Mouse (Mus musculus): ENCODE measurements at regions not wholly inside any gene's neighbourhood (a gene's known extent, or its start where the extent isn't known, plus 50 kb on each side); places are given as distances from the start of the nearest gene placed in this dataset.
"Not testable (repeated sequence)": the region's sequence is repeated elsewhere in the genome, so short reads cannot be mapped to it uniquely, and the experiment has no call there.

GRCm38 (mm10) chr12:21526906-21527305 lies 109.5 kb upstream of the Ywhaq start:
- DNase-seq (ENCODE audit: low spot score); H3K4me1 ChIP-seq (replicated peaks; ENCODE audit: control insufficient read depth, insufficient read depth, low read length): not testable (repeated sequence)
- WGBS, result 94% methylated on average over 2 of the region's 2 CpGs

GRCm38 (mm10) chr12:21525567-21525966 lies 108.1 kb upstream of the Ywhaq start:
- H3K4me1 ChIP-seq (replicated peaks; ENCODE audit: control insufficient read depth, insufficient read depth, low read length); H3K4me3 ChIP-seq (replicated peaks; ENCODE audit: low read length); H3K27ac ChIP-seq; H3K9ac ChIP-seq; ATAC-seq (ENCODE audit: low FRiP score); H3K9me3 ChIP-seq (ENCODE audit: control insufficient read depth, low read length); H3K36me3 ChIP-seq (replicated peaks; ENCODE audit: control insufficient read depth, insufficient read depth); H3K27me3 ChIP-seq (ENCODE audit: control insufficient read depth, insufficient read depth, low read length); DNase-seq (ENCODE audit: low spot score); H3K4me2 ChIP-seq (replicated peaks): not testable (repeated sequence)
- WGBS, result 32% methylated on average over 6 of the region's 6 CpGs

More at GRCm38 (mm10) chr12:21526906-21527305, 109.5 kb upstream of the Ywhaq start:
- not testable (repeated sequence) for H3K9me3 ChIP-seq (ENCODE audit: control insufficient read depth, low read length); H3K9ac ChIP-seq; ATAC-seq (ENCODE audit: low FRiP score); H3K27me3 ChIP-seq (ENCODE audit: control insufficient read depth, insufficient read depth, low read length); H3K4me3 ChIP-seq (replicated peaks; ENCODE audit: low read length); H3K27ac ChIP-seq; H3K36me3 ChIP-seq (replicated peaks; ENCODE audit: control insufficient read depth, insufficient read depth); H3K4me2 ChIP-seq (replicated peaks)

DNA sequence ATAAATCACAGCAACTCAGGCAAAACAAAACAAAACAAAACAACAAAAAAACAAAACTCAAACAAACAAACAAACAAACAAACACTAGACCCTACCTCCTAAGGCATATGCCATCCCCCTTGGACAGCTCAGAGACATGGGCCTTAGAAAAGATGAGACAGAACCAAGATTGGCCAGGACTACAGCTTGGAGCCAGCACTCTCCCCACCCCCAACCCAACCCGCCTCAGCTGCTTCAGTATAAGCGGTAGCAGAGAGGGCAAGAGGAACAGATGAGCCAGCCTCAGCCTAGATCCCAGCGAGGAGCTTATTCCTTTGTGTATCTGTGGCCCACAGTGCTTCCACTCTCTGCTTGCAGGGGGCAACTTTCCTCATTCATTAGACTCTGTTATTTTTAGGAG lies 105.2 kb upstream of the Ywhaq start:
- Histone ChIP-seq H3K4me3 (replicated peaks; ENCODE audit: low read length) (no peak overlapping the region), H3K9me3 (ENCODE audit: control insufficient read depth, low read length) (no peaks in the 10 kb centered on the region), H3K4me1 (replicated peaks; ENCODE audit: control insufficient read depth, insufficient read depth, low read length) (no peaks in the 10 kb centered on the region), H3K27ac (no peak overlapping the region), H3K36me3 (replicated peaks; ENCODE audit: control insufficient read depth, insufficient read depth) (no peaks in the 10 kb centered on the region), H3K9ac (no peak overlapping the region), H3K4me2 (replicated peaks) (no peak overlapping the region), H3K27me3 (ENCODE audit: control insufficient read depth, insufficient read depth, low read length) (no peaks in the 10 kb centered on the region)
- 59% methylated on average over 3 of the region's 3 CpGs for WGBS
- DNase-seq (ENCODE audit: low spot score) (no peak), ATAC-seq (ENCODE audit: low FRiP score) (no peak)

- H3K9ac ChIP-seq, result no peak overlapping the region
- no peaks in the 10 kb centered on the region for H3K27me3 ChIP-seq (ENCODE audit: control insufficient read depth, insufficient read depth, low read length)
- H3K4me2 ChIP-seq (replicated peaks), result no peak overlapping the region
- 39% methylated on average over 3 of the region's 3 CpGs for WGBS
- ATAC-seq (ENCODE audit: low FRiP score) (no peak), DNase-seq (ENCODE audit: low spot score) (no peak)
- no peaks in the 10 kb centered on the region for H3K9me3 ChIP-seq (ENCODE audit: control insufficient read depth, low read length)
- H3K36me3 ChIP-seq (replicated peaks; ENCODE audit: control insufficient read depth, insufficient read depth), result no peaks in the 10 kb centered on the region
- H3K27ac ChIP-seq, result no peak overlapping the region
- no peaks in the 10 kb centered on the region for H3K4me1 ChIP-seq (replicated peaks; ENCODE audit: control insufficient read depth, insufficient read depth, low read length)
- H3K4me3 ChIP-seq (replicated peaks; ENCODE audit: low read length), result no peak overlapping the region
These were observed 101.6 kb upstream of the Ywhaq start for GRCm38 (mm10) chr12:21519058-21519457.

GRCm38 (mm10) chr12:21512736-21513135 lies 95.3 kb upstream of the Ywhaq start:
- Histone ChIP-seq H3K4me1 (replicated peaks; ENCODE audit: control insufficient read depth, insufficient read depth, low read length) (peaks cover 7% of the 10 kb centered on the region; the same call in 1 of the 2 replicates), H3K4me2 (replicated peaks) (no peak overlapping the region), H3K4me3 (replicated peaks; ENCODE audit: low read length) (no peak overlapping the region), H3K9ac (no peak overlapping the region), H3K27me3 (ENCODE audit: control insufficient read depth, insufficient read depth, low read length) (no peaks in the 10 kb centered on the region), H3K36me3 (replicated peaks; ENCODE audit: control insufficient read depth, insufficient read depth) (no peaks in the 10 kb centered on the region), H3K27ac (no peak overlapping the region), H3K9me3 (ENCODE audit: control insufficient read depth, low read length) (no peaks in the 10 kb centered on the region)
- DNase-seq (ENCODE audit: low spot score) (no peak), ATAC-seq (ENCODE audit: low FRiP score) (no peak)
- WGBS, result 65% methylated on average over 2 of the region's 2 CpGs

GRCm38 (mm10) chr12:21511043-21511665 lies 93.7 kb upstream of the Ywhaq start:
- Histone ChIP-seq H3K27ac (peak overlapping the region; percentile 51; the same call in 1 of the 2 replicates), H3K4me3 (replicated peaks; ENCODE audit: low read length) (no peak overlapping the region), H3K4me2 (replicated peaks) (no peak overlapping the region), H3K9me3 (ENCODE audit: control insufficient read depth, low read length) (no peaks in the 10 kb centered on the region), H3K9ac (no peak overlapping the region), H3K27me3 (ENCODE audit: control insufficient read depth, insufficient read depth, low read length) (no peaks in the 10 kb centered on the region), H3K4me1 (replicated peaks; ENCODE audit: control insufficient read depth, insufficient read depth, low read length) (peaks cover 7% of the 10 kb centered on the region; the same call in 1 of the 2 replicates), H3K36me3 (replicated peaks; ENCODE audit: control insufficient read depth, insufficient read depth) (no peaks in the 10 kb centered on the region)
- 71% methylated on average over 8 of the region's 8 CpGs for WGBS
- no peak for DNase-seq (ENCODE audit: low spot score)
- peak; percentile 72 for ATAC-seq (ENCODE audit: low FRiP score)

DNA sequence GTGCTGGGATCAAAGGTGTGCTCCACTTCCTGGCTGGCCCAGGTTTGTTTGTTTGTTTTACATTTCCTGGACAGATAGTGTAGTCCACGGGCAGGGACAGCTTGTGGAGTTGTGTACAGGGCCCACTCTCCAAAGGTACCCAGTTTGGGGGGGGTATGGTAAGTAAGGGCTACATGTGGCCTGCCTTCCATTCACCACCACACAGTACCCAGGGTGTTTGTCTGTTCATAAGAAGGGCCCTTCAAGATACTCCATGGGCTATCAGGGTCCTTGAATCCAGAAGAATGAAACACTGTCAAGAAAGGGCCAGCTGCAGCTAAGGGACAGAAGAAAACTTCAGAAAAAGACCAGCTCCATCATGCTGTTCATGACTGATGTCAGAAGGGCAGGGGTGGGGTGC lies 89.6 kb upstream of the Ywhaq start:
- no peak overlapping the region for H3K4me3 ChIP-seq (replicated peaks; ENCODE audit: low read length)
- no peaks in the 10 kb centered on the region for H3K9me3 ChIP-seq (ENCODE audit: control insufficient read depth, low read length)
- no peak for DNase-seq (ENCODE audit: low spot score)
- 55% methylated on average over 1 of the region's 1 CpGs for WGBS
- no peak for ATAC-seq (ENCODE audit: low FRiP score)
- no peak overlapping the region for H3K9ac ChIP-seq
- no peak overlapping the region for H3K27ac ChIP-seq
- peaks cover 7% of the 10 kb centered on the region; the same call in 1 of the 2 replicates for H3K4me1 ChIP-seq (replicated peaks; ENCODE audit: control insufficient read depth, insufficient read depth, low read length)
- H3K4me2 ChIP-seq (replicated peaks), result no peak overlapping the region
- H3K36me3 ChIP-seq (replicated peaks; ENCODE audit: control insufficient read depth, insufficient read depth), result no peaks in the 10 kb centered on the region
- no peaks in the 10 kb centered on the region for H3K27me3 ChIP-seq (ENCODE audit: control insufficient read depth, insufficient read depth, low read length)

DNA sequence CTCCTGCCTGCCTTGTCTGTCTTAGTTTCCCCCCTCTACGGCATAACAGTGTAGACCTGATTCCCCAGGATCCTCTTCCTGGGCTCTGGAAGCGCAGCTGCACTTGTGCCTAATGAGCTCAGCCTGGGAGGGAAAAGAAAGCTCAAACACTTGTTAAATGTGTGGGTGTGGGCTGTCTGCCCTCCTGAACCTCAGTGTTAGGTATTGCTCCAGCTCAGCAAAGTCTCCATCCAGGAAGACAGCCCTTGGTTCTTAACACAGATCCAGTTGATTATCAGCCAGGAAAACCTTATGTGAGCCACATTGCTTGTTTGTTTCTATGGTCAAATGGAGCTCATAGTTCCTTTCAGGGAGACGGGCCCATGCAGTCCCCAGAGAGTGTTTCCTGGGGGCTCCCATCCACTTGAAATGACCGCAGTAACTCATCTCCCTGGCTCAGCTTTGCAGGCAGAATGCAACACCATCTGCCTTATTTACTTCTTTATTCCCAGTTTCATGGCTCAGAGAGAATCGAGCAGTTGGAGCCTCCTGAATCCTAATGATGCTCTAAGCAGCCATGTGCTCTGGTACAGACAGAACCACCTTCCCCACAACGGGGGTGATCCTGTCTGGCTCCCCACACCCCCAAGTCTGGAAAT lies 88.4 kb upstream of the Ywhaq start:
- DNase-seq (ENCODE audit: low spot score), result no peak
- no peak overlapping the region for H3K4me3 ChIP-seq (replicated peaks; ENCODE audit: low read length)
- no peak for ATAC-seq (ENCODE audit: low FRiP score)
- 0 out of 2 replicates have a peak overlapping the region, but pooled peaks have one; percentile 26 for H3K27ac ChIP-seq
- no peaks in the 10 kb centered on the region for H3K9me3 ChIP-seq (ENCODE audit: control insufficient read depth, low read length)
- H3K36me3 ChIP-seq (replicated peaks; ENCODE audit: control insufficient read depth, insufficient read depth), result no peaks in the 10 kb centered on the region
- H3K27me3 ChIP-seq (ENCODE audit: control insufficient read depth, insufficient read depth, low read length), result no peaks in the 10 kb centered on the region
- peaks cover 4% of the 10 kb centered on the region; the same call in 1 of the 2 replicates for H3K4me1 ChIP-seq (replicated peaks; ENCODE audit: control insufficient read depth, insufficient read depth, low read length)
- no peak overlapping the region for H3K9ac ChIP-seq
- 60% methylated on average over 6 of the region's 6 CpGs for WGBS
- no peak overlapping the region for H3K4me2 ChIP-seq (replicated peaks)

- no peak overlapping the region for H3K4me3 ChIP-seq (replicated peaks; ENCODE audit: low read length)
- no peak for ATAC-seq (ENCODE audit: low FRiP score)
- H3K27me3 ChIP-seq (ENCODE audit: control insufficient read depth, insufficient read depth, low read length), result no peaks in the 10 kb centered on the region
- 42% methylated on average over 4 of the region's 4 CpGs for WGBS
- H3K4me1 ChIP-seq (replicated peaks; ENCODE audit: control insufficient read depth, insufficient read depth, low read length), result no peaks in the 10 kb centered on the region
- DNase-seq (ENCODE audit: low spot score), result no peak
- H3K9me3 ChIP-seq (ENCODE audit: control insufficient read depth, low read length), result no peaks in the 10 kb centered on the region
- H3K36me3 ChIP-seq (replicated peaks; ENCODE audit: control insufficient read depth, insufficient read depth), result no peaks in the 10 kb centered on the region
- H3K9ac ChIP-seq, result no peak overlapping the region
- H3K27ac ChIP-seq, result no peak overlapping the region
- H3K4me2 ChIP-seq (replicated peaks), result no peak overlapping the region
These were observed 85.8 kb upstream of the Ywhaq start for GRCm38 (mm10) chr12:21503250-21503649.

Measured in hindbrain, embryonic 14.5 days (tissue).